Mouse (Mus musculus) gastrocnemius, adult 18-20 months (tissue): ENCODE measurements around the gene Ubqln1. TPM values are rescaled to one million over a fixed set of nuclear protein-coding genes. Genes with fewer than 3 reads are reported as not detected.
A peak's percentile ranks its signal among the peaks of the same experiment; 100 is the strongest.

ENCODE experiments used
- DNase-seq: peaks from one replicate; pipeline ENCODE4 v3.0.0; 2021; ENCODE audit warnings: low spot score
- long read RNA-seq, 2 experiments: library from polyadenylated mRNA; stranded (forward); transcript quantifications; one replicate each; pipeline ENCODE4 v2.0.0; 2021
- total RNA-seq, 2 experiments: library from RNA; stranded (reverse); gene quantifications; 2 replicates each; pipeline ENCODE4 v1.2.3; 2021

The Ubqln1 gene
- 10 to 100 TPM; 47.6 to 52.7 TPM for total RNA-seq
- long read RNA-seq, experiment 1, transcript Ubqln1-201 (11 exons, 3,686 nt), result minor isoform, 17 of 63 reads
- long read RNA-seq, experiment 1, transcript Ubqln1-202 (10 exons, 3,561 nt), result major isoform, 40 of 63 reads
- long read RNA-seq, experiment 1, partial matches to known transcripts, result 1 of 63 reads
- long read RNA-seq, experiment 1, other reads (novel, unspliced or antisense), result 5 of 63 reads
- long read RNA-seq, experiment 2, transcript Ubqln1-202 (10 exons, 3,561 nt), result major isoform, 41 of 65 reads
- long read RNA-seq, experiment 2, transcript Ubqln1-201 (11 exons, 3,686 nt), result minor isoform, 13 of 65 reads
- long read RNA-seq, experiment 2, partial matches to known transcripts, result 1 of 65 reads
- long read RNA-seq, experiment 2, other reads (novel, unspliced or antisense), result 10 of 65 reads

GRCm38 (mm10) chr13:58215592-58216341, at the start of gene Ubqln1:
Ubqln1 (minus strand) TSS chr13:58215653.
- DNase-seq, result peak; percentile 84

DNA sequence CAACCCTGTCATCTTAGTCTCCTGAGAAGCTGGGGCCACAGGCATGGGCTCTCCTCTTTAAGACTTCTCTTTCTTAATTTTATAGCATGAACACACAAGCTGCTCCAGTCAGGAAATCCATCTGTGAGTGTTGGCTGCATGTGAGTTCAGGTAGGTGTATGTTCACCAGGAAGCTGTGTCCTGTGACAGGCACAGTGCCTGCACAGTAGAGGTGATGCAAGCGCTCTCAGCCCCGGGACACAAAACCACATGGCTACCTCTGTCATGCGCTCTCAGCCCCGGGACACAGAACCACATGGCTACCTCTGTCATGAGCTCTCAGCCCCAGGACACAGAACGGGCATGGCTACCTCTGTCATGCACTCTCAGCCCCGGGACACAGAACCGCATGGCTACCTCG, 48.1 kb upstream of the Ubqln1 start:
- no peak for DNase-seq

- no peak for DNase-seq
Measured at GRCm38 (mm10) chr13:58261674-58262073, 46.2 kb upstream of the Ubqln1 start.

- no peak for DNase-seq
Measured at GRCm38 (mm10) chr13:58253268-58253667, 37.8 kb upstream of the Ubqln1 start.

GRCm38 (mm10) chr13:58248957-58249356, 33.5 kb upstream of the Ubqln1 start:
- no peak for DNase-seq

- DNase-seq, result no peak
Measured at GRCm38 (mm10) chr13:58236536-58236935, 21.1 kb upstream of the Ubqln1 start.

- DNase-seq, result peak; percentile 52
Measured at GRCm38 (mm10) chr13:58232611-58233010, 17.2 kb upstream of the Ubqln1 start.

- DNase-seq, result no peak
Measured at GRCm38 (mm10) chr13:58232070-58232469, 16.6 kb upstream of the Ubqln1 start.

GRCm38 (mm10) chr13:58228624-58229023, 13.2 kb upstream of the Ubqln1 start:
- DNase-seq, result no peak

DNA sequence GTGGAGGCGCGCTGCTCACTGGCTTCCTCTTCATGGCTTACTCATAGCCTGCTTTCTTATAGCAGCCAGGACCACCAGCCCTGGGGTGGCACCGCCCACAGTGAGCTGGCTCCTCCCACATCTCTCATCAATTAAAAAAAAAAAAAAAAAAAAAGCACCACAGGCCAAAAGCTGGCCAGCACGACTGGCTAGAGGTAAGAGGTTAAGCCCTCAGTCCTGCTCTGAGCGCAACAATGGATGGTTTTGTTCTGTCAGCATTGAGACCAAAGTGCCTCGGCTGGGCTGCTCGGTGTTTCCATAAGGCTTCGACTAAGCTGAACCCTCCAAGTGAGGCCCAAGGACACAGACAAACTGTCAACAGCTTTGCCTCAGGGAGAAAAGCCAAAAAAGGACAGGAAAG, 10.2 kb upstream of the Ubqln1 start:
- DNase-seq, result no peak

DNA sequence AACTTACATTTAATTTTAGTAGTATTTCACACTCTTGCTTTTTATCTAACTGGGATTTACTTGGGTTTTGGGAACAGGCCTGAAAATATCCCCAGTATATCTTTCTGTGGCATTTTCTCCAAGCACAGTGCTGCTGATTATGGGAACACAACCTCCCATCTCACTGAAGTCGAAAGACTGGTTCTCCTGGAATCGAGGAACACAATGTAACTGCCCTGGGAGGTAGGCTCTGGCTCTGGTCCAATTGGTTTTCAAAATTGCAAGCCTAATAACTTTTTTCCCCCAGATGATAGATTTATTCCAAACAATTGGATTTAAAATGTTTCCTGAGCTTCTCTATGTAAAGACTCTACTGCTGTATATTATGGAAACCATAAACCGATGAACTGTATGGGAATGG, 4.8 kb upstream of the Ubqln1 start:
- DNase-seq, result no peak

DNA sequence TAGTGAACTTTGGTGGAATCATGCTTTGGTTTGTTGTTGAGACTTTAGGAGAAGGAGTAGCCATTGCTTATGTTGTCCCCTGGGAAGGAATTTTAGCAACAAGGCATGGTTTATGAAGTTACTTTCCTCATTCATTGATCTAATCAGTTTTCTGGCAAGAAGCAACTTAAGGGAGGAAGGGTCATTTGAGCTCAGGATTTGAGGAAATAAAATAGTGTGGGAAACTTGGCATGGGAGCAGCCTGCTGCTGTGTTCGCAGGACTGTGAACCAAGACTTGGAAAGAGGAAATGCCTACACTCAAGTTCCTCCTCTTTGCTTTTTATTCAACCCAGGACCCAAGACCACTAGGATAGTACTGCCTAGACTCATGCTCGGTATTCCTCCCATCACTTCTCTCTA, 2.1 kb upstream of the Ubqln1 start:
- DNase-seq, result no peak

DNA sequence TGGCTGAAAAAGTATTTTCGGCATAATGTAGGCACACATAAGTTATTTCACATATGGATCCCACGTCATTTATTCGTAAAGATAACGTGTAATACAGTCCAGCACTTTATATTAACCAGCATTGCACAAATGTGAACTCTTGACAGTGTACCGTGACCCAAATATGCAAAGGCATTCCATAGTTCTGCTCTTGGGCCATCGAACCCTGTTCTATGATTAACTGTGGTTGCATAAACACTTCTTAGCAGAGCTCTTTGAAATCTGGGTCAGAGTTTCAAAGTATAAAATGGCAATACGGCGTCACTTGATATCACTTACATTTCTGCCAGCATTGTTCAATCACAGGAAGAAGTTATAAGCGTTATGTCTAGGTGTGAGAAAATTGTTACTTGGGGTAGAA, 942 bp upstream of the Ubqln1 start:
- no peak for DNase-seq

DNA sequence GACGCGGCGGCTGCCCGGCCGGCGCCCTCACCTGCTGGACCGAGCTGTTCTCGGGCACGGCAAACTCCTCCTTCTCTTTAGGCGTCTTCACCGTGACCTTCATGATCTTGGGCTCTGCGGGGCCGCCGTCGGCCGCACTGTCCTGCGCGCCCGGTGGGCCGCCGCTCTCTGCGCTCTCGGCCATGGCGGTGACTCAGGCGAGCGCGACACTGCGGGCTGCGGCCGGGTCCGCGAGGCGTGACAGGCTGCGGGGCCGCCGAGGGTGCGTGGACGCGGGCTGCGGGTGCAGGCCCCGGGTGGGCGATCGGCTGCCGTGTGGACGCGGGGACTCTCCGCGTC, 231 bp downstream of the Ubqln1 start:
- no peak for DNase-seq

DNA sequence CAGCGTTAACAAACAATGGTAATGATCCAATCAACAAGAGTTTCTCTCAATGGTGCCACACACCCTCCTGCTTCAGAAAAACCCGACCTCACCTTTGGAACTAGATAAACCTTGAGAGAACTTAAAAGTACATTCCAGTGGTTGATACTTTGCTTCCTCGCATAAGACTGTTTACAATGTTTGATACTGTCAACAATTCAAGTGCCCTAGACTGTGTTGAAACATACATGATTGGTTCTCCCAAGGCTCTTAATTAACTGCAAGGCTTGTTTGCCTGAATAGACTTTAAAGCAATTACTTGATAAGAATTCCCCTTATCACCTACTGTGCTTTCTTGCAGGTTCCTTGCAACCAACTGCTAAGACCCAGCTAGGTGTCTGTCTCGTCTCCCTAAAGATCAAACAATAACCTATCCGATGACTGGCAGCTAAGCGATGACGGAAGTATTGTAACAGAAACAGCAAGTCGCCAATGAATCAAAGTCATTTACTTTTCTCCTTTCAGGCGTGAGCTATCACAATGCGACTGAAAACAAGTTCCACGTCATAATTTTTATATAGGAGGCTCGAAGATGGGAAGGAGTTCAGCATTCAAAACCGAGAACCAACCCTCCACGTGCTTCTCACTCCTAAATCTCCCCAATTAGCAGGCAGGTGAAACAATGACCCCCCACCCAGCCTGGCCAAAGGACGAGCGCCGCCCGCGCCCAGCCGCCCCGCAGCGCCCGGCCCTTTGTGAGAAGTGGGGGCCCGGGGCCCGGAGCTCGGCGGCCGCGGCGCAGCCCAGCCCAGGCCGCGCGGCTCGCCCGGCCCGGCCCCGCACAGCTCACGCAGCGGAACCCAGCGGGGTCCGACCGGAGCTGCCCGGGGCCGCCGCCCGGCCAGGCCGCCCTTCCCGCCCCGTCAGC, 854 bp downstream of the Ubqln1 start:
- no peak for DNase-seq

- no peak for DNase-seq
Measured at GRCm38 (mm10) chr13:58213801-58214200, 1.7 kb downstream of the Ubqln1 start.

DNA sequence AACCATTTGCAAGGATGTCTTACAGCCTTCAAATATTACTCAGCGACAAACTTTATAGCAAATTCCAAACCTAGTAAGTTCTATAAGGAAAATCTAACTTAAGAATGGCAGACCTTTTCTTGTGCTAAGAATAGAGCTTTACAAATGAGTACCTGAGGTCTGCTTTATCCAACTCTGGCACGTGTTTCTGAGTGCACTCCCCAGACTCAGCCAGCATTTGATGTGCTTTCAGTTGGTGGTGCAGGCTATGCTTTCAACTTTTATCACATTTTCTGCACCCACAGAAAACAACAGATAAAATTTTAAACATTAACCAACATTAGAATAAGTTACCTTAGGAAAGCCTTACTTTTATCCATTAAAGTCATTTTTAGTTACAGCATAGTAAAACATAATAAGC, 2.9 kb downstream of the Ubqln1 start:
- DNase-seq, result no peak

DNA sequence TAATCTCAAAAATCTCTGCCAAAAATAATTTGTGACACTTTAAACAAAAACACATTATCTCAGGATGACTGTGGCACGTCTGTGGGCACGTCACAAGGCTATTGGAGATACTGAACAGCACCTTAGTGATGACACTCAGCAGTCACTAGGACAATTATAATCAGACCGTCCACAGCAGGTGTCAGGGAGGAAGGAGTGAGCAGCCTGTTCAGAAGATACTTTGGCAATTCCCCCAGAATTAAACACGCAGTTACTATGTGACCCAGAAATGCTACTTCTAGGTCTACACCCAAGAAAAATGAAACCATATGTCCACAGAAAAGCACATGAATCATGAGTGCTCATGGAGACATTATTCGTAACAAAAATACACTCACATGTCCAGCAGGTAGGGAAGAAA, 5.0 kb downstream of the Ubqln1 start:
- DNase-seq, result peak; percentile 13

- DNase-seq, result no peak
Measured at GRCm38 (mm10) chr13:58206084-58206483, 9.4 kb downstream of the Ubqln1 start.

- DNase-seq, result no peak
Measured at GRCm38 (mm10) chr13:58204986-58205385, 10.5 kb downstream of the Ubqln1 start.

DNA sequence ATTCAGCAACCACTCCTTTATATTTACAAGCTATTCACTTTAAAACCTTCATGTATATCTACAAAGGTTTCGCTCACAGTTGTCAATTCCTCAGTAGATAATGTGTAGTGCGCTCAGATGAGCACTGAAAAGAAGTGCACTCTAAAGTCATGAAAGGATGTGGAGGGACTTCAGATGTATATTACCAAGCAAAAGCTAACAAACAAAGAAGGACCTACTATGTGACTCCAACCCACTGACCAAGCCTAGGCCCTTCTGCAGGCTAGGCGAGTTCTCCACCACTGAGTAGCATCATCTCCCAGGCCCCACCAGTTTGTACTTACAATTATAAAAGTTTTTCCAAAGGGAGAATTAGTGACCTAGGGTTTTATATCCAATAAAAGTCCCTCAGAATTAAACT, 11.3 kb downstream of the Ubqln1 start:
- no peak for DNase-seq

DNA sequence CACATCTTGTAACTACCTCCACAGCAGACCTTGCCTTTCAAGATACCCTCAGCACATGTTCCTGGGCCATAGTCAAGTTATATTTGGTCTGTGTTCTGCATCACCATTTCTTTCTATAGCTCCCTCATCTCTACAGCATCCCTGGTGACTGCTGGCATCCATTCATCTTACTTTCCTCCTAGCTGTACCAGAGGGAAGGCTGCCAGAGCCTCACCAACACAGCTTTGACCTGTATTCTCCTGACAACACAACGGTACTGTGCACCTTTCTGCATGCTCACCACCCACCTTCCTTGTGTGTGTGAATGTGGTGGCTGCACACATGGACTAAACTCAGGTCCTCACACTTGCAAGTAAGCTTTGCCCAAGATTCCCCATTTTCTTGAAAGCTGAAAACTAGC, 12.6 kb downstream of the Ubqln1 start:
- no peak for DNase-seq
